Mouse (Mus musculus): ENCODE data around the gene Cnksr2.

Cnksr2 gene

DNA sequence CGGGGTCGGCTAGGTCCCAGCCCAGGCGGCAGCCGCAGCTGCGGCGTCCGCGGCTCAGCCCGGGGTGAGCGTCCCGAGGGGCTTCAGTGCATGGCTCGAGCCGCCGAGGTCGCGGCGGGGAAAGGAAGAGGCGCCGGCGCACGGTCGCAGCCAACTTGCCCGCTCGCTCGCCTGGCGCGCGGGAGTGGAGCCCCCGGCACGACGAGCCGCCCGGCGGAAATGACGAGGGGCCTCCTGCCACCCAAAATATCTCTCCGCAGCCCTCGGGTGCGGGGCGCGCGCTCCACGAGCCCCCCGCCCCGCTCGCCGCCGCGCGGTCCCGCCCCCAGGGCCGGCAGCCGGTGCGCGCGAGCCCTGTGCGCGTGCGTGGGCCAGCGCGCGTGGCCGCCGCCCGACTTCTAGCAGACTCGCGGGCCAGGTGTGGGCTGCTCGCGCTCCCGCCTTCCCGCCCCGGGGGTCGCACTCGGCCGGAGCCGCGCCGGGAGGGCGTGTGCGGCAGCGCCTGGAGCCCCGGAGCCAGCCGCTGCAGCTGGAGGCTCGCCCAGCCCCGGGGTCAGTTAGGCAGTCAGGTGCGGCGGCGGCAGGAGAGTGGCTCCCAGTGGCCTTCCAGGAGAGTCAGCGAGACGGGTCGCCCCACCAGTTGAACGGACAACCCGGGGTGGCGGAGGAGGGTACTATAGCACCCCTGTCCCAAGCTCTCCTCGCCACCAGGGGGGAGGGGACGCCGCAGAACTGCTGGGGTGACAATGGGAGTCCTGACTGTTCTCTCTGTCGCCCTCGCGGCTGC lies at the start of gene Cnksr2:
TSS of gene Cnksr2 (minus strand) at position 238 of the 787 bp plus-strand sequence.
- in situ Hi-C loops (cut with MseI, MboI) = no loop called here

DNA sequence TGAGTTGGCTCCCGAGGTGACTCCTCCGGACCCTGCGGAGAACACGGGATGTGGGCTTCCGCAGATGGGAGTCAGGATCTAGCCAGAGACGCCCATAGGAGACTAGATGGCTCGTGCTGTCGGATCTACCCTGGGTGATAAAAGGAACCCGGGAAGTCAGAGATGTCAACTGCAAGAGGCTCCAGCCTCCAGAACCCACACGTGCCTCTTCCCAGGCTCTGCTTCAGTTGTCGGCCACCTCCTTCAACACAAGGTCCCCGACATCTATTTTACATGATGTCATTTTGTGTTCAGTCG lies 698 bp upstream of the Cnksr2 start:
- in situ Hi-C loops (cut with MseI, MboI) = no loop called here

DNA sequence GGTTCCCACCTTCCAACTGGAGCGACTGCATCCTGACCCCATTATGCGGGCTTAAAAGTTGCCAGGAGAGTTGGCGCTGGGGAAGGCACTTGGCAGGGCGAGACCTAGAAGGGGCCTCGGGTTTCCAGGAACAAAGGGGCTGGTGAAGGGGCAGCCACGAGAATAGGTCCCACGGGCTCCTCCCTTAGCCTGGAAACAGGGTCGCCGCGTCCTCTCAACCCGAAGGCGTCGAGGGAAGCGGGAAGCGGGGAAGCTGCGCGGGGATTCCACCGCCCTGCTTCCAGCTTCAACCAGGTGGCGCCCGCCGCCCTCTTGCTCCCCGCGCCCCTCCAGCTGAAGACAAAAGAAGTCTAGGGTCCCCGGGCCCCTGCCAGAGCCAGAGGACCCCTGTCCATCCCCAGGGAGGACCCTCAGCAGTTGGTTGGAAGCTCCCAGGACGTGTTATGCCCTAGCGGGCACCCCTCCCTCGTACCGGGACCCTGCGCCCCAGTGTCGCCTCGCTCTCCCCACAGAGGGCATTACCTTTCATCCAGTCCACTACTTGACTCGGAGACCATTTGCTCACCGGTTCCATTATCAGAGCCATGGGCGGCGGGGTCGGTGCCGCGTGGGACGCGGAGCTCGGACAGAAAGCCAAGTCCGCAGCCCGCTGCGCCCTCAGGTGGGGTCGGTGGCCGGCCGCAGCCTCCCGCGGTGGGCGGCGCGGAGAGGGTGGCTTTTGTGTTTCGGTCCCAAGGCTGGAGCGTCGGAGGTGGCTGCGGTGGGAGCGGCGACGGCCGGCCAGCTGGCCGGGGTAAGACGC lies 638 bp downstream of the Cnksr2 start:
- in situ Hi-C loops (cut with MseI, MboI) = no loop called here

GRCm38 (mm10) chrX:158041703-158042102 lies 1.4 kb downstream of the Cnksr2 start:
- in situ Hi-C loops (cut with MseI, MboI) = no loop called here

DNA sequence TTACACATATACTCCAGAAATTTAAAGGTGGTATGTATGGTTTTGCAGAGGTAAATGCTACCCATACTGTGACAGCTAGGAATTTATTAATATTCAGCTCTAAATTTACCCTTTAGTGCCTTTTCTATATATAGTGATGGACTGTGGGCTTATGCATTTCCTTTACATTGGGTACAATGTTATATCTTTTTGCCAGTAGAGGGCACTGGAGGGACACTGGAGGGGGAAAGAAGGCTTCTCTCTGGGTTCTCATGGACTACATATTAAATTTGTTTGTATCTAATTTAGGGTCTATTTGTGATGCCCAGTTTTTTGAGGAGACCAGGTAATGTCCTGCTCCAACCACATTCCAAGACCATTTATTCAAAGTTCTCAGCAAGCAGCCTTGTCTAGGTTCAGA lies 91.4 kb downstream of the Cnksr2 start:
- in situ Hi-C loops (cut with MseI, MboI) = loop anchor here in 1 of 2 experiments (25.0 kb wide), 1 partner anchor 961 kb away; no protein-coding TSS in a partner anchor

- in situ Hi-C loops (cut with MseI, MboI) = no loop called here
Observed at GRCm38 (mm10) chrX:157949256-157949655, 93.8 kb downstream of the Cnksr2 start.

DNA sequence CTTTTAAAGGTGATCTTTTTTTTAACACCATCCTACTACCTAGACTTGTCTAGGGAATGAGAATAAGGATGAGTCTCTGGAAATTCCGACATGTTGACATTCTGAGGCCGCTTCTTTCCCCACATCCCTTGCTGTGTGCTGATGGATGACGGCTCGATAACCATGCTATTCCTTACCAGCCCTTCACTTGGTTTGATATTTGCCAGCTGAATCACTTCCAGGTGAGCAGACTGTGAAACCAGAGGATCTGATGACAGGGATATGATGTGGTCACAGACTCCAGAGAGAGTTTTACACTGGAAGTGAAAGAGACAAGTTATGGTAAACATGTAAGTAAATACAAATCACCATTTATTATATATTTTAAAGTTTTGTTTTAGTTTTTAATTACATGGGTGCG lies 98.0 kb downstream of the Cnksr2 start:
- in situ Hi-C loops (cut with MseI, MboI) = no loop called here

GRCm38 (mm10) chrX:157936611-157937010 lies 106.5 kb downstream of the Cnksr2 start:
- in situ Hi-C loops (cut with MseI, MboI) = no loop called here

DNA sequence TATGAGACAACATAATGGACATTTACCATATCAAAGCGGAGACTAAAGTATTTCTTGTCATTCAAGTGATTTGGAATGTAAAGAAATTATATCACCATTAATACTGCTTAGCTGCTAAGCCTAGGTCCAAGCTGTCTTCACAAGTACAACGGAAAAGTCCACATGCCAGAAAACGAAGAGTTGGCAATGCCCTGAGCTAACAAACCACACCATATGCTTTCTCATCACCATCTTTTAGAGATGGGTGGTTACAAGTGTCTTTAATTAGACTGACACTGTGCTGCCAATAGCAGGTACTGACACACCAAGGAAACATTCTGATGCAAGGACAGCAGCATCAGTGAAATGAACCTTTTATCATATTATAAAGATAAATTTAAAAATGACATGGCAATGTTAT lies 123.0 kb downstream of the Cnksr2 start:
- in situ Hi-C loops (cut with MseI, MboI) = no loop called here

- in situ Hi-C loops (cut with MseI, MboI) = no loop called here
Observed at GRCm38 (mm10) chrX:157829983-157830382, 213.1 kb downstream of the Cnksr2 start.

- in situ Hi-C loops (cut with MseI, MboI) = no loop called here
Observed at GRCm38 (mm10) chrX:157818921-157819260, 224.2 kb downstream of the Cnksr2 start.

DNA sequence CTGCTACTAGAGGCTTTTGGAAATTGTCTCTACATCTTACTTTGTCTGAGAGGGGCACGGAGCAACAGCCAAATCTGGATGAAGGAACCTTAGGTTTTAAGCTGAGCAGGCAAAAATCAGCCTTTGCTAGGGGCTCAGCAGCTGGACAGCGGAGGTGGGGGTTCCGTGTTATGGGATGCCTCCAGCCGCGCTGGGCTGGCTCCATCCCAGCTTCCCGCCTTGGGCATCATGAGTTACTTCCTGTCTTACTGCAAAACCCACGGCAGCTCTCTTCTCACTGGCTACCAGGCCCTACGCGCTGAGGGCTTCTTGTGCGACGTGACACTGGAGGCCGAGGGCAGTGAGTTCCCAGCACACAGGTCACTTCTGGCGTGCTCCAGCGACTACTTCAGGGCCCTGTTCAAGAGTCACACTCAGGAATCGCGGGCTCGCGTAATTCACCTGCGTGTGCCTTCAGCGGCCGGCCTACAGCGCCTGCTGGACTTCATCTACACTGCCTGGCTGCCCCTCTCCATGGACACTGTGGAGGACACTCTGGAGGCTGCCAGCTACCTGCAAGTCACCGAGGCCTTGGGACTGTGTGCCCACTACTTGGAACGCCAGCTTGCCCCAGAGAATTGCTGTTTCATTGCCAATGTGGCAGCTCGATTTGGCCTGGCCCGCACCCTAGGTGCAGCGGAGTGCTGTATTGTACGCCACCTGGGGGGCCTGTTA lies 224.7 kb downstream of the Cnksr2 start, which contains the start of gene Klhl34:
TSS of gene Klhl34 (plus strand) at position 229 of the 714 bp plus-strand sequence.
- in situ Hi-C loops (cut with MseI, MboI) = no loop called here

- in situ Hi-C loops (cut with MseI, MboI) = no loop called here
Observed at GRCm38 (mm10) chrX:157817571-157818206, 225.4 kb downstream of the Cnksr2 start.

- in situ Hi-C loops (cut with MseI, MboI) = no loop called here
Observed at GRCm38 (mm10) chrX:157809721-157810120, 233.4 kb downstream of the Cnksr2 start.

DNA sequence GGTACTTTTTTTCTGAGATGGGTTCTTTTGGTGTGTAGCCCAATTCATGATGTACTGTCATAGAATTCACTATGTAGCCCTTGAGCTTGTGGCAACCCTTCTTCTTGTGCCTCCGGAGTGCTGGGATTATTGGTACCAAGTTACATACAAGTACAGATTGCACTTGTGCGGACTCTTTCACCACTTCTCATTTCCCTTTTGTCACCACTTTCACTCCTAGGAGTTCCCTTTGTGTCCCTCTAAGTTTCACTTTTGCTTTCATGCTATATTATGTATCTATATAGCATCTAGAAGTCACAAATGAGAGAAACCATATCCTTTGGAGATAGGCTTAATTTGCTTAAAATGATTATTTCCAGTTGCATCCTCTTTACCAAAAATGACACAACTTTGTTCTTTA lies 241.4 kb downstream of the Cnksr2 start:
- in situ Hi-C loops (cut with MseI, MboI) = no loop called here
